Mouse (Mus musculus): Measurements from ENCODE around the gene Arid3c. TPM values are rescaled to one million over a fixed set of nuclear protein-coding genes. Genes with fewer than 3 reads are reported as not detected.
A peak's percentile ranks its signal among the peaks of the same experiment; 100 is the strongest.

The Arid3c gene
- polyA plus RNA-seq, 1 experiment from 2014 or later = 0.47 TPM

DNA sequence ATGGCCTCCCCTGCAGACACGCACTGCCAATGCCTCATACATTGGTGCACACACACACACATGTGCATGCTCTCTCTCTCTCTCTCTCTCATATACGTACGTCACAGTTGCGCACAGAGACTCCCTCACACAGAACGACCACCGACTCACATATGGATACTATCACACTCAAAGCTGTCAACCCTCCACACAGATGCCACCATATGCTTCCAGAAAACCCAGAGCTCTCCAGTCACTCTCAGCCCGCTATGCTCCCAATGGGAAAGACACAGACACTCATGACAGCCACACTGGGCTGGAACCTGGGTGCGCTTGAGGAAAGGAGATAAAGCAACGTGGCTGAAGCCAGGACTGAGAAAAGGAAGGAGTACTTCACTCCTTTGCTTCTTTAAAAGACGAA, 49.0 kb downstream of the Arid3c start:
- Histone ChIP-seq H3K9ac (replicated peaks; ENCODE audit: low read length) (no peak overlapping the region), H3K4me1 (ENCODE audit: control insufficient read depth, insufficient read depth, low read length) (peaks cover 41% of the 10 kb centered on the region), H3K27ac (replicated peaks; ENCODE audit: low read depth, low read length) (peak overlapping the region; percentile 70; the same call in 1 of the 2 replicates), H3K4me3 (replicated peaks; ENCODE audit: low read depth, low read length) (no peak overlapping the region), H3K36me3 (ENCODE audit: control insufficient read depth, insufficient read depth, low read length) (no peaks in the 10 kb centered on the region), H3K9me3 (ENCODE audit: control insufficient read depth, low read length) (no peaks in the 10 kb centered on the region), H3K27me3 (ENCODE audit: control insufficient read depth, insufficient read depth, low read length) (no peaks in the 10 kb centered on the region), H3K4me2 (ENCODE audit: low read length) (no peak overlapping the region)
- ATAC-seq (ENCODE audit: low FRiP score, low TSS enrichment) (no peak), DNase-seq (no peak)
- 69% methylated on average over 10 of the region's 10 CpGs for WGBS

DNA sequence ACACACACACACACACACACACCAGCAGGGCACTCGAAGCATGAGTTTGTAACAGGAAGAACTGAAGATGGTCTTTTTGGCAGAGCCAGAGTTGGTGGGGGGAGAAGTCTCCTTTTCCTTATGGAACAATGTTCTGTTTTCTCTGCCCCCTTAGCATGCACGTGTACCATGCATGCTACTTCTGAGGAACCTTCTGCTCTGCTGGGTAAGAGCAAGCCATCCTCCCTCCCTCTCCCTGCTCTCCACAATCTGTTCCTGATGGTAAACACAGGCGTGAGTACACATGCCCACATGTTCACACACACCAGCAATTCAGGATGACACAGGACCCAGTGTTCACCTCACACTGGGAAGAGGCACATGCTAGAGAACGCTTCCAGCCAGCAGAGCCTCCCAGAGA, 49.8 kb downstream of the Arid3c start:
- Histone ChIP-seq H3K9ac (replicated peaks; ENCODE audit: low read length) (0 out of 2 replicates have a peak overlapping the region, but pooled peaks have one; percentile 12), H3K27ac (replicated peaks; ENCODE audit: low read depth, low read length) (no peak overlapping the region), H3K27me3 (ENCODE audit: control insufficient read depth, insufficient read depth, low read length) (no peaks in the 10 kb centered on the region), H3K4me2 (ENCODE audit: low read length) (no peak overlapping the region), H3K36me3 (ENCODE audit: control insufficient read depth, insufficient read depth, low read length) (no peaks in the 10 kb centered on the region), H3K9me3 (ENCODE audit: control insufficient read depth, low read length) (no peaks in the 10 kb centered on the region), H3K4me3 (replicated peaks; ENCODE audit: low read depth, low read length) (no peak overlapping the region), H3K4me1 (ENCODE audit: control insufficient read depth, insufficient read depth, low read length) (peaks cover 48% of the 10 kb centered on the region)
- ATAC-seq (ENCODE audit: low FRiP score, low TSS enrichment) (no peak), DNase-seq (no peak)
- 61% methylated on average over 4 of the region's 4 CpGs for WGBS

DNA sequence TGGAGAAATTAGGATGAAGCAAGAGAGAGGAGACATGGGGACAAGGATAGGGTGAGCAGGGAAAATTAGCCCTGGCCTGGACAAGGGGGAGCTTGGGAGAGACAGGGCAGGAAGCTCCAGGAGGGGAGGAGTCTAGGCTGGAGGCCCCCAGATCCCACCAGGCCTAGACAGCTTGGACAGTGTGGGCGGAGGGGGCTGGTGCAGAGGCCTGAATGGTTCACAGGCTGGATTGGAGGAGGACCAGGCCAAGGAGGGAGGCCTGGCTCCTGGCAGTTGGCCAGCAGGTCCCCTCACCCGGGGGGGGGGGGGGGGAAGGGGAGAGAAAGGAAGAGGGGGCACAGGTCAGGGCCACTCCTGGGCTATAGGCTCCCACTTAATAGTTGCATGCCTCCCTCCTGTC, 51.7 kb downstream of the Arid3c start:
- ATAC-seq (ENCODE audit: low FRiP score, low TSS enrichment) (no peak), DNase-seq (no peak)
- no peak overlapping the region for H3K4me2 ChIP-seq (ENCODE audit: low read length)
- H3K4me1 ChIP-seq (ENCODE audit: control insufficient read depth, insufficient read depth, low read length) = peaks cover 54% of the 10 kb centered on the region
- no peaks in the 10 kb centered on the region for H3K36me3 ChIP-seq (ENCODE audit: control insufficient read depth, insufficient read depth, low read length)
- 0 out of 2 replicates have a peak overlapping the region, but pooled peaks have one; percentile 21 for H3K27ac ChIP-seq (replicated peaks; ENCODE audit: low read depth, low read length)
- H3K9ac ChIP-seq (replicated peaks; ENCODE audit: low read length) = no peak overlapping the region; the same call in 1 of the 2 replicates
- 13% methylated on average over 2 of the region's 2 CpGs for whole genome bisulfite sequencing
- no peaks in the 10 kb centered on the region for H3K9me3 ChIP-seq (ENCODE audit: control insufficient read depth, low read length)
- H3K27me3 ChIP-seq (ENCODE audit: control insufficient read depth, insufficient read depth, low read length) = no peaks in the 10 kb centered on the region
- no peak overlapping the region for H3K4me3 ChIP-seq (replicated peaks; ENCODE audit: low read depth, low read length)

DNA sequence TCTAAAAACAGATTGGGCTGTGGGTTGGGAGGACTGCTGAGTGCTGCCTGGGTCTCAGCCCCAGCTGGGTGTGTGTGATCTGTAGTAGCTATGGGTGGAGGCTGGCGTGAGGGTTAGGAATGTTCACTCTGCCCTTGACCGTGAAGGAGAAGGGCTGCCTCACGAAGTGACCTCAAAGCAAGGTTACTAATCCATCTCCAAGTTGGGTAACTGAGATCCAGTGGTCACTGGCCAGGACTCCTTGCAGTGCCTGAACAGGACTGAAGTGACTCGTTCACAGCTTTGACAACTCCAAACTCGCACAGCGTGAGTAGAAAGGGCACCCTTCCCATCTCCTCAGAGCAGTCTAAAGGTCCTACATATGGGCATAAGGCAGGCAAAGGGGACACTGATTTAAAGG, 52.1 kb downstream of the Arid3c start:
- no peak overlapping the region for H3K4me2 ChIP-seq (ENCODE audit: low read length)
- 0 out of 2 replicates have a peak overlapping the region, but pooled peaks have one; percentile 21 for H3K27ac ChIP-seq (replicated peaks; ENCODE audit: low read depth, low read length)
- H3K4me3 ChIP-seq (replicated peaks; ENCODE audit: low read depth, low read length) = no peak overlapping the region
- H3K9me3 ChIP-seq (ENCODE audit: control insufficient read depth, low read length) = no peaks in the 10 kb centered on the region
- no peaks in the 10 kb centered on the region for H3K27me3 ChIP-seq (ENCODE audit: control insufficient read depth, insufficient read depth, low read length)
- H3K36me3 ChIP-seq (ENCODE audit: control insufficient read depth, insufficient read depth, low read length) = no peaks in the 10 kb centered on the region
- no peak overlapping the region for H3K9ac ChIP-seq (replicated peaks; ENCODE audit: low read length)
- ATAC-seq (ENCODE audit: low FRiP score, low TSS enrichment) (no peak), DNase-seq (no peak)
- 65% methylated on average over 6 of the region's 6 CpGs for WGBS
- peaks cover 54% of the 10 kb centered on the region for H3K4me1 ChIP-seq (ENCODE audit: control insufficient read depth, insufficient read depth, low read length)

DNA sequence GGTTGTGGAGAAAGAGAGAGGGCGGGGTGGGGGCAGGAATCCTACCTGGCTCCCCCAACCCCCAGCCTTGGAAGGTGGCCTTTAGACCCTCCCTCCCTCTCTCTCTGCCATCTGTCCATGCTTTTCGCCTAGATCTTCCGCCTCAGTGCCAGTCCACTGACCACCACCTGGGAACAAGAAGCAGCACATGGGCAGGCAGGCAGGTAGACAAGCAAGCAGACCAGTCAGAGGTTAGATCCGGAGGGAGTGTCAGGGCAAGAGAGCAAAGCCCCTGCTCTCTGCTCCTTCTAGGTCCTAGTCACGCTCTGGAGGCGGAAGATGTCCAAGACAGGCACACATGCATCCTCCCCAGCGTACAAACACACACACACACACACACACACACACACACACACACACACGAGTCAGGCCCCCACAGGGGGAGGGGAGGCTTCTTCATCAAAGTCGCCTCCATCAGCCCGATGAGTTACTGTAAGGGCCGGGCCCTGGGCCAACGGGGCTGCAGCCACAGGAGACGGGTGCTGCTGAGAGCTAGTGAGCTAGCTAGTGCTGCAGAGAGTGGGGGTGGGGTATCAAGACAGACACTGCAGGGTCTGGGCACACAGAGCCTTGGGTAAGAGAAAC, 53.8 kb downstream of the Arid3c start:
- DNase-seq = peak; percentile 77
- no peak overlapping the region for H3K9ac ChIP-seq (replicated peaks; ENCODE audit: low read length)

DNA sequence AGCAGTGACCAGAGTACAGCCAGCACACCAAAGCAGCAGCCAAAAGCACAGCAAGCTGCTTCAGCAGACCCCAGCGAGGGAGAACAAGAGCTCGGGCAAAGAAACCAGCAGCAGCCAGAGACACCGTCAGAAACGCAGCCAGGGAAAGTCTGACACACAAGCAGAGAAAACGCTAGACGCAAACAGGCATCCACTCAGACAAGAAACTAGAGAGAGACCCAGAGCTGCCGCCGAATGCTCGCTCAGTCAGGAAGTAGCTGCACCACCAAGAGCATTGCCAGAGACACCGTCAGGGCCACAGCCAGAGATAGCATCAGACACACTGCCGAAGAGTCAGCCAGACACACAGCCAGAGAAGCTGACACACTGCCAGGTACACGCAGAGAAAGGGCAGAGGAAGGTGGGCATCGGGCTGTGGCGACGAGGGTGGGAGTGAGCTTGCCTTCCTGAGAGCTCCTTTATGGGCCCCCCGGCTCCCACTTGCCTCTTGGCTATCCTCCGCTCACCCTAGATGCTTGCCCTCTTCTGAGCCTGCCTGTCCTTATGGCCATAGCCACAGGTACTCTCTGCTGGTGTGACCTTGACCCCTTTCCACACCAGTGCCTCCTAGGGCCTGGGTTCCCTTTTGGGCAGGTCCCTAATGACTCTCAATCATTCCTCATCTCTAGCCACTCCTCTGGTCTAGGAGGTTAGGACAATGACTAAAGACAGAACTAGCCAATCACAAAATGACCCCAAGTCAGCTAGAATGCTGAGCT, 54.5 kb downstream of the Arid3c start:
- H3K9ac ChIP-seq (replicated peaks; ENCODE audit: low read length) = peak overlapping the region; percentile 34
- H3K36me3 ChIP-seq (ENCODE audit: control insufficient read depth, insufficient read depth, low read length) = no peaks in the 10 kb centered on the region
- no peaks in the 10 kb centered on the region for H3K9me3 ChIP-seq (ENCODE audit: control insufficient read depth, low read length)
- DNase-seq (no peak), ATAC-seq (ENCODE audit: low FRiP score, low TSS enrichment) (no peak)
- WGBS = 70% methylated on average over 17 of the region's 17 CpGs
- H3K27ac ChIP-seq (replicated peaks; ENCODE audit: low read depth, low read length) = peak overlapping the region; percentile 55
- H3K4me2 ChIP-seq (ENCODE audit: low read length) = no peak overlapping the region
- H3K27me3 ChIP-seq (ENCODE audit: control insufficient read depth, insufficient read depth, low read length) = no peaks in the 10 kb centered on the region
- peaks cover 64% of the 10 kb centered on the region for H3K4me1 ChIP-seq (ENCODE audit: control insufficient read depth, insufficient read depth, low read length)
- H3K4me3 ChIP-seq (replicated peaks; ENCODE audit: low read depth, low read length) = no peak overlapping the region

More for the DNA sequence above, 53.8 kb downstream of the Arid3c start:
- H3K4me1 ChIP-seq (ENCODE audit: control insufficient read depth, insufficient read depth, low read length) = peaks cover 60% of the 10 kb centered on the region
- no peak overlapping the region for H3K4me3 ChIP-seq (replicated peaks; ENCODE audit: low read depth, low read length)
- no peaks in the 10 kb centered on the region for H3K36me3 ChIP-seq (ENCODE audit: control insufficient read depth, insufficient read depth, low read length)
- peak overlapping the region; percentile 55 for H3K27ac ChIP-seq (replicated peaks; ENCODE audit: low read depth, low read length)
- H3K9me3 ChIP-seq (ENCODE audit: control insufficient read depth, low read length) = no peaks in the 10 kb centered on the region
- ATAC-seq (ENCODE audit: low FRiP score, low TSS enrichment) = peak; percentile 51; the same call in 1 of the 2 replicates
- 45% methylated on average over 13 of the region's 13 CpGs for WGBS
- H3K4me2 ChIP-seq (ENCODE audit: low read length) = no peak overlapping the region
- H3K27me3 ChIP-seq (ENCODE audit: control insufficient read depth, insufficient read depth, low read length) = no peaks in the 10 kb centered on the region

Other genes starting within 250 kb of the Arid3c start
- gene AI464131, start 228.1 kb downstream of the Arid3c start, polyA plus RNA-seq (2014; fragmentation: Nextera tagmentation; extraction: Ambion mirVana) = 7.2 and 8.0 TPM in 2 replicates
- gene 1110017D15Rik, start 213.8 kb downstream of the Arid3c start, polyA plus RNA-seq (2014; fragmentation: Nextera tagmentation; extraction: Ambion mirVana) = 12.9 and 13.2 TPM in 2 replicates
- gene Fam219a, start 161.6 kb downstream of the Arid3c start, polyA plus RNA-seq (2014; fragmentation: Nextera tagmentation; extraction: Ambion mirVana) = 19.9 and 22.3 TPM in 2 replicates
- 2.0 and 2.8 TPM in 2 replicates for gene Dnaic1, start 161.4 kb downstream of the Arid3c start, polyA plus RNA-seq (2014; fragmentation: Nextera tagmentation; extraction: Ambion mirVana)
- gene Enho, start 90.8 kb downstream of the Arid3c start, polyA plus RNA-seq (2014; fragmentation: Nextera tagmentation; extraction: Ambion mirVana) = 121 and 154 TPM in 2 replicates
- 23.9 and 46.8 TPM in 2 replicates for gene Cntfr, start 34.1 kb downstream of the Arid3c start, polyA plus RNA-seq (2014; fragmentation: Nextera tagmentation; extraction: Ambion mirVana)
- gene Il11ra1, start 31.2 kb downstream of the Arid3c start, polyA plus RNA-seq (2014; fragmentation: Nextera tagmentation; extraction: Ambion mirVana) = 28.1 and 32.1 TPM in 2 replicates
- gene Rpp25l, start 17.6 kb downstream of the Arid3c start, polyA plus RNA-seq (2014; fragmentation: Nextera tagmentation; extraction: Ambion mirVana) = 62.2 and 64.1 TPM in 2 replicates
- 249 and 299 TPM in 2 replicates for gene Dctn3, start 8.0 kb downstream of the Arid3c start, polyA plus RNA-seq (2014; fragmentation: Nextera tagmentation; extraction: Ambion mirVana)
- 38.8 and 51.5 TPM in 2 replicates for gene Galt, start 24.1 kb upstream of the Arid3c start, polyA plus RNA-seq (2014; fragmentation: Nextera tagmentation; extraction: Ambion mirVana)
- gene Sigmar1, start 25.0 kb upstream of the Arid3c start, polyA plus RNA-seq (2014; fragmentation: Nextera tagmentation; extraction: Ambion mirVana) = 52.7 and 55.4 TPM in 2 replicates
- gene Ccl27a, start 43.1 kb upstream of the Arid3c start, polyA plus RNA-seq (2014; fragmentation: Nextera tagmentation; extraction: Ambion mirVana) = 241 and 335 TPM in 2 replicates
- not detected in 2 replicates for gene Gm21541, start 172.5 kb upstream of the Arid3c start, polyA plus RNA-seq (2014; fragmentation: Nextera tagmentation; extraction: Ambion mirVana)
- 7.1 and 9.2 TPM in 2 replicates for gene Gm20878, start 210.4 kb upstream of the Arid3c start, polyA plus RNA-seq (2014; fragmentation: Nextera tagmentation; extraction: Ambion mirVana)
- 1.3 and 1.6 TPM in 2 replicates for gene Fam205a4, start 234.9 kb upstream of the Arid3c start, polyA plus RNA-seq (2014; fragmentation: Nextera tagmentation; extraction: Ambion mirVana)